Mouse (Mus musculus) bone marrow macrophage, adult 2 months (primary cell): ENCODE measurements at regions not wholly inside any gene's neighbourhood (a gene's known extent, or its start where the extent isn't known, plus 50 kb on each side); places are given as distances from the start of the nearest gene placed in this dataset.

Experiments
- CTCF ChIP-seq: IDR thresholded peaks from 2 replicates; pipeline ENCODE4 v1.5.1; 2012; ENCODE audit warnings: low read depth, mild to moderate bottlenecking, low read length, moderate library complexity
- POLR2A ChIP-seq: IDR thresholded peaks from 2 replicates; pipeline ENCODE4 v1.6.1; 2012; ENCODE audit warnings: mild to moderate bottlenecking, low read depth, low read length, borderline replicate concordance

GRCm38 (mm10) chr10:37247121-37247520 lies 108.4 kb upstream of the Marcks start:
- TF ChIP-seq CTCF (no peak), POLR2A (no peak)
